Mouse (Mus musculus) E14TG2a.4 (cell line): ENCODE data around the gene Izumo4.

ENCODE experiments used
- CTCF ChIP-seq: conservative IDR thresholded peaks from 2 replicates; pipeline ENCODE4 v1.5.1; 2014; ENCODE audit warnings: low read length
- NANOG ChIP-seq: IDR thresholded peaks from 2 replicates; pipeline ENCODE4 v1.6.1; 2014; ENCODE audit warnings: borderline replicate concordance, low read length, mixed read lengths
- POU5F1 ChIP-seq: IDR thresholded peaks from 2 replicates; pipeline ENCODE4 v1.6.1; 2014; ENCODE audit warnings: low read length, borderline replicate concordance

DNA sequence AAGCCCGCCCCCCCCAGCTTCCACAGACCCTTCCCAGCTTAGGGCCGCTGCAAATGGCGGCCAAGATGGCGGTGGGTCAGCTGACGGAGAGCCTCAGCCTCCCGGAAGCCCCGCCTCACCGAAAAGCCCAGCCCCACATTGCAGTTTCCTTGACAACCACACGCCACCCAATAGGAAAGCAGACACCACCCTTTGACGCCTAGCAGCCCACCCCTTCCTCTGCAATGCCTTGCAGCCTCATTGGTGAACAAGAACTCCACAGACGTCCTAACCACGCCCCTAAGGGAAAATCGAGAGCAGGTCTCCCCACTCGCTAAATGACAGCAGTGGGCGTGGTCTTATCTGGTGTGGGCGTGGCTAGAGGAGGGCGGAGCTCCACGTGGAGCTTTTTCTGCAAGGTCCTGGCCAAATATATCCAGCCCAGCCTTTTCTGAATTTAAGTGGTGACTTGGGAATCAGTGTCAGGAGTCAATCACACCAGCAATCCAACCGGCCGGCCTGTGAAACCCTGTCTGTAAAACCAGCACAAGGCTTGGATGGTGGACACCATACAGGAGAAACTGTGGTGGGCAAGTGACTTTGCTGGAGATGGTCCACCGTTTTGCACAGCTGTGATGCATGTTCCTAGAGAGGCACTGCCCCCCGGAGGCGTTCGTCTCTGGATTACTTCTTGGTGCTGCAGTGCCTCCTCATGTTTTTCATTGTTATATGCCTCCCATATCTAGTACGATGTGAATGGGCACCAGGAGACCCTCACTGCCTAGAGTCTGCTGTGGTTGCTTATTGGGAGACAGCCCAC is 40.4 kb downstream of the Izumo4 start, which contains the start of gene Ap3d1:
- TF ChIP-seq CTCF (no peak), NANOG (no peak), POU5F1 (no peak)
